Mouse (Mus musculus) limb, embryonic 13.5 days (tissue): ENCODE data around the gene Zfp652. TPM values are rescaled to one million over a fixed set of nuclear protein-coding genes. Genes with fewer than 3 reads are reported as not detected.
"Not testable (repeated sequence)": the region's sequence is repeated elsewhere in the genome, so short reads cannot be mapped to it uniquely, and the experiment has no call there.

Experiments used
- ATAC-seq: fragments of 200-750 bp; cut with Nextera tagmentation; 2 replicates; pipeline ENCODE4 v1.8.0; 2017; ENCODE audit warnings: low read depth, moderate number of reproducible peaks, moderate TSS enrichment; ENCODE audit not compliant: low FRiP score
- H3K27ac ChIP-seq: fragments of 300-500 bp; sonication (generic); 2 replicates; pipeline ENCODE4 v1.5.1; 2015; ENCODE audit warnings: inconsistent platforms, mild to moderate bottlenecking, moderate library complexity
- H3K27me3 ChIP-seq: fragments of 300-500 bp; sonication (generic); 2 replicates; pipeline ENCODE4 v1.6.1; 2015; ENCODE audit warnings: mild to moderate bottlenecking, inconsistent platforms
- H3K36me3 ChIP-seq: fragments of 300-500 bp; sonication (generic); 2 replicates; pipeline ENCODE4 v1.6.1; 2015; ENCODE audit warnings: inconsistent platforms, mild to moderate bottlenecking, moderate library complexity
- H3K4me1 ChIP-seq: fragments of 300-500 bp; sonication (generic); 2 replicates; pipeline ENCODE4 v1.6.1; 2015; ENCODE audit warnings: inconsistent platforms
- H3K4me2 ChIP-seq: fragments of 300-500 bp; sonication (generic); replicated peaks from 2 replicates; pipeline ENCODE4 v1.6.1; 2015; ENCODE audit warnings: inconsistent platforms, mild to moderate bottlenecking, moderate library complexity
- H3K4me3 ChIP-seq: fragments of 300-500 bp; sonication (generic); 2 replicates; pipeline ENCODE4 v1.5.1; 2015; ENCODE audit warnings: moderate library complexity, mild to moderate bottlenecking, inconsistent platforms
- H3K9ac ChIP-seq: fragments of 300-500 bp; sonication (generic); 2 replicates; pipeline ENCODE4 v1.6.1; 2015; ENCODE audit warnings: mild to moderate bottlenecking, inconsistent platforms
- H3K9me3 ChIP-seq: fragments of 300-500 bp; sonication (generic); 2 replicates; pipeline ENCODE4 v1.6.1; 2016; ENCODE audit warnings: inconsistent platforms
- WGBS: fragments of 180-500 bp; shearing (Covaris S2); methylation state at CpG from one replicate; pipeline ENCODE4 v1.1.7; 2015; 5-methylcytosine and 5-hydroxymethylcytosine counted together
- polyA plus RNA-seq: library from polyadenylated mRNA; unstranded; fragments of >200 nt; fragmentation: Nextera tagmentation; extraction: Ambion mirVana; gene quantifications from 2 replicates; pipeline ENCODE4 v1.2.1, GENCODE M21; 2015

Zfp652 gene
- polyA plus RNA-seq, 1 experiment from 2014 or later: 26.8 TPM

GRCm38 (mm10) chr11:95746821-95747220 lies 34.3 kb downstream of the Zfp652 start:
- H3K4me1 ChIP-seq: peaks cover 11% of the 10 kb centered on the region; the same call in 1 of the 2 replicates
- no peak overlapping the region for H3K4me3 ChIP-seq
- H3K9me3 ChIP-seq: peaks cover 5% of the 10 kb centered on the region; the same call in 1 of the 2 replicates
- H3K36me3 ChIP-seq: peaks cover 30% of the 10 kb centered on the region
- H3K9ac ChIP-seq: no peak overlapping the region
- H3K27me3 ChIP-seq: no peaks in the 10 kb centered on the region
- no peak for ATAC-seq
- no peak overlapping the region for H3K4me2 ChIP-seq
- 69% methylated on average over 4 of the region's 4 CpGs for WGBS
- H3K27ac ChIP-seq: no peak overlapping the region

GRCm38 (mm10) chr11:95748331-95748730 lies 35.9 kb downstream of the Zfp652 start:
- Histone ChIP-seq H3K4me1 (peaks cover 11% of the 10 kb centered on the region; the same call in 1 of the 2 replicates), H3K27ac (no peak overlapping the region), H3K9me3 (peaks cover 5% of the 10 kb centered on the region; the same call in 1 of the 2 replicates), H3K4me3 (no peak overlapping the region), H3K9ac (no peak overlapping the region), H3K36me3 (peaks cover 35% of the 10 kb centered on the region), H3K4me2 (no peak overlapping the region), H3K27me3 (no peaks in the 10 kb centered on the region)
- WGBS: 89% methylated on average over 5 of the region's 5 CpGs
- no peak for ATAC-seq

- peaks cover 5% of the 10 kb centered on the region; the same call in 1 of the 2 replicates for H3K9me3 ChIP-seq
- no peak for ATAC-seq
- no peak overlapping the region for H3K4me3 ChIP-seq
- H3K27ac ChIP-seq: no peak overlapping the region
- H3K4me2 ChIP-seq: no peak overlapping the region
- no peak overlapping the region for H3K9ac ChIP-seq
- H3K27me3 ChIP-seq: no peaks in the 10 kb centered on the region
- 85% methylated on average over 15 of the region's 15 CpGs for WGBS
- peaks cover 42% of the 10 kb centered on the region for H3K36me3 ChIP-seq
- H3K4me1 ChIP-seq: peaks cover 11% of the 10 kb centered on the region; the same call in 1 of the 2 replicates
Measured at GRCm38 (mm10) chr11:95749619-95750018, 37.1 kb downstream of the Zfp652 start.

GRCm38 (mm10) chr11:95750995-95751394 lies 38.5 kb downstream of the Zfp652 start:
- ATAC-seq: 0 out of 2 replicates have a peak, but pooled peaks have one; percentile 59
- no peak overlapping the region for H3K4me2 ChIP-seq
- no peak overlapping the region for H3K4me3 ChIP-seq
- H3K36me3 ChIP-seq: peaks cover 56% of the 10 kb centered on the region
- no peaks in the 10 kb centered on the region for H3K27me3 ChIP-seq
- no peak overlapping the region for H3K9ac ChIP-seq
- peaks cover 11% of the 10 kb centered on the region; the same call in 1 of the 2 replicates for H3K4me1 ChIP-seq
- no peak overlapping the region for H3K27ac ChIP-seq
- H3K9me3 ChIP-seq: peaks cover 2% of the 10 kb centered on the region; the same call in 1 of the 2 replicates
- WGBS: 31% methylated on average over 1 of the region's 1 CpGs

- not testable (repeated sequence) for H3K9me3 ChIP-seq, H3K4me3 ChIP-seq, ATAC-seq, H3K27ac ChIP-seq, H3K27me3 ChIP-seq, H3K4me2 ChIP-seq, H3K9ac ChIP-seq, H3K4me1 ChIP-seq
- WGBS: 98% methylated on average over 4 of the region's 4 CpGs
- H3K36me3 ChIP-seq: peaks cover 72% of the 10 kb centered on the region
Measured at GRCm38 (mm10) chr11:95755137-95755536, 42.7 kb downstream of the Zfp652 start.

- Histone ChIP-seq H3K27me3 (no peaks in the 10 kb centered on the region), H3K9ac (no peak overlapping the region), H3K4me3 (no peak overlapping the region), H3K27ac (no peak overlapping the region), H3K4me1 (peaks cover 9% of the 10 kb centered on the region), H3K36me3 (peaks cover 67% of the 10 kb centered on the region), H3K9me3 (no peaks in the 10 kb centered on the region), H3K4me2 (no peak overlapping the region)
- 90% methylated on average over 5 of the region's 5 CpGs for WGBS
- no peak for ATAC-seq
Measured at GRCm38 (mm10) chr11:95760521-95760920, 48.0 kb downstream of the Zfp652 start.

GRCm38 (mm10) chr11:95762996-95763395 lies 50.5 kb downstream of the Zfp652 start:
- Histone ChIP-seq H3K4me1 (peaks cover 9% of the 10 kb centered on the region), H3K27ac (no peak overlapping the region; the same call in 1 of the 2 replicates), H3K4me2 (no peak overlapping the region), H3K9me3 (no peaks in the 10 kb centered on the region), H3K9ac (no peak overlapping the region), H3K4me3 (no peak overlapping the region), H3K36me3 (peaks cover 47% of the 10 kb centered on the region), H3K27me3 (no peaks in the 10 kb centered on the region)
- WGBS: 65% methylated on average over 4 of the region's 4 CpGs
- no peak for ATAC-seq

- Histone ChIP-seq H3K4me1 (peaks cover 9% of the 10 kb centered on the region), H3K9ac (no peak overlapping the region), H3K4me3 (no peak overlapping the region), H3K9me3 (no peaks in the 10 kb centered on the region), H3K4me2 (no peak overlapping the region), H3K36me3 (peaks cover 50% of the 10 kb centered on the region), H3K27me3 (no peaks in the 10 kb centered on the region), H3K27ac (no peak overlapping the region)
- no peak for ATAC-seq
- WGBS: 74% methylated on average over 8 of the region's 8 CpGs
Measured at GRCm38 (mm10) chr11:95764806-95765205, 52.3 kb downstream of the Zfp652 start.

- peaks cover 9% of the 10 kb centered on the region for H3K4me1 ChIP-seq
- H3K36me3 ChIP-seq: peaks cover 49% of the 10 kb centered on the region
- WGBS: 86% methylated on average over 10 of the region's 10 CpGs
- ATAC-seq: no peak
- no peak overlapping the region for H3K9ac ChIP-seq
- H3K27me3 ChIP-seq: no peaks in the 10 kb centered on the region
- H3K27ac ChIP-seq: no peak overlapping the region
- no peak overlapping the region for H3K4me3 ChIP-seq
- no peaks in the 10 kb centered on the region for H3K9me3 ChIP-seq
- no peak overlapping the region for H3K4me2 ChIP-seq
Measured at GRCm38 (mm10) chr11:95765334-95765733, 52.9 kb downstream of the Zfp652 start.

GRCm38 (mm10) chr11:95768244-95768643 lies 55.8 kb downstream of the Zfp652 start:
- no peak overlapping the region for H3K4me3 ChIP-seq
- H3K27ac ChIP-seq: no peak overlapping the region
- no peak for ATAC-seq
- no peaks in the 10 kb centered on the region for H3K9me3 ChIP-seq
- no peak overlapping the region for H3K9ac ChIP-seq
- H3K4me2 ChIP-seq: no peak overlapping the region
- H3K36me3 ChIP-seq: peaks cover 45% of the 10 kb centered on the region
- 53% methylated on average over 6 of the region's 6 CpGs for WGBS
- H3K27me3 ChIP-seq: no peaks in the 10 kb centered on the region
- H3K4me1 ChIP-seq: peaks cover 7% of the 10 kb centered on the region

GRCm38 (mm10) chr11:95769208-95769607 lies 56.7 kb downstream of the Zfp652 start:
- no peak overlapping the region for H3K4me3 ChIP-seq
- peaks cover 5% of the 10 kb centered on the region; the same call in 1 of the 2 replicates for H3K4me1 ChIP-seq
- peaks cover 38% of the 10 kb centered on the region for H3K36me3 ChIP-seq
- no peak overlapping the region for H3K27ac ChIP-seq
- H3K9me3 ChIP-seq: no peaks in the 10 kb centered on the region
- no peak overlapping the region for H3K4me2 ChIP-seq
- 89% methylated on average over 10 of the region's 10 CpGs for WGBS
- no peak overlapping the region for H3K9ac ChIP-seq
- no peaks in the 10 kb centered on the region for H3K27me3 ChIP-seq
- ATAC-seq: no peak

- H3K4me2 ChIP-seq: no peak overlapping the region
- no peak overlapping the region for H3K4me3 ChIP-seq
- H3K4me1 ChIP-seq: peaks cover 5% of the 10 kb centered on the region; the same call in 1 of the 2 replicates
- ATAC-seq: no peak
- H3K9ac ChIP-seq: no peak overlapping the region
- H3K27ac ChIP-seq: no peak overlapping the region
- H3K27me3 ChIP-seq: no peaks in the 10 kb centered on the region
- H3K36me3 ChIP-seq: peaks cover 32% of the 10 kb centered on the region
- WGBS: 65% methylated on average over 9 of the region's 9 CpGs
- H3K9me3 ChIP-seq: no peaks in the 10 kb centered on the region
Measured at GRCm38 (mm10) chr11:95770720-95771364, 58.4 kb downstream of the Zfp652 start.

- peaks cover 5% of the 10 kb centered on the region; the same call in 1 of the 2 replicates for H3K4me1 ChIP-seq
- H3K36me3 ChIP-seq: peaks cover 35% of the 10 kb centered on the region
- H3K27me3 ChIP-seq: no peaks in the 10 kb centered on the region
- no peak overlapping the region for H3K4me2 ChIP-seq
- H3K9ac ChIP-seq: no peak overlapping the region
- no peaks in the 10 kb centered on the region for H3K9me3 ChIP-seq
- no peak overlapping the region for H3K4me3 ChIP-seq
- WGBS: 79% methylated on average over 8 of the region's 8 CpGs
- H3K27ac ChIP-seq: no peak overlapping the region
- no peak for ATAC-seq
Measured at GRCm38 (mm10) chr11:95771665-95772064, 59.2 kb downstream of the Zfp652 start.
